Mouse (Mus musculus): ENCODE measurements around the gene Acot3. TPM values are rescaled to one million over a fixed set of nuclear protein-coding genes. Genes with fewer than 3 reads are reported as not detected.
"Not testable (repeated sequence)": the region's sequence is repeated elsewhere in the genome, so short reads cannot be mapped to it uniquely, and the experiment has no call there.

Acot3 gene
- total and polyA plus RNA-seq, 2 experiments from 2014 or later = 0.98 to 3.1 TPM

DNA sequence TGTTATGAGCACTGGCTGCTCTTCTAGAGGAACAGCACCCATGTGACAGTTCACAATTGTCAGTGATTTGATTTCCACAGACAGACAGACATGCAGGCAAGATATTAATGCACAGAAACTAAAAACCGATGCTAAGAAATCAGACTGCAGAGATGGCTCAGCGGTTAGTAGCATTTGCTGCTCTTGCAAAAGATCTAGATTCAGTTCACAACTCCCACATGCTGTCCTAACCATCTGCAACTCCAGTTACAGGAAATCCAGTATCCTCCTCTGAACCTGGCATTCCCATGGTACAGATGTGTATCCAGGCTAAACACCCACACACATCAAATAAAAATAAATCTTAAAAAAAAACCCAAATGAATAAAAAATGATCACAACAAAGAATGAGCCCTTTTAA lies 19.8 kb downstream of the Acot3 start:
- DNase-seq = no peak
- Histone ChIP-seq H3K36me3 (ENCODE audit: insufficient read depth) (no peaks in the 10 kb centered on the region), H3K9me3 (ENCODE audit: low read length) (no peaks in the 10 kb centered on the region), H3K27ac (ENCODE audit: low read depth, low read length) (no peak overlapping the region), H3K4me1 (ENCODE audit: insufficient read depth) (no peaks in the 10 kb centered on the region), H3K27me3 (ENCODE audit: insufficient read depth, low read length) (no peaks in the 10 kb centered on the region; the same call in none of the 2 replicates), H3K4me3 (ENCODE audit: low read depth, low read length) (no peak overlapping the region), H3K9ac (no peak overlapping the region), H3K4me2 (ENCODE audit: low read depth) (no peak overlapping the region)
- TF ChIP-seq CTCF (IDR thresholded peaks at IDR 0.05; ENCODE audit: low read depth) = no peak
- ATAC-seq = no peak
- WGBS = 97% methylated on average over 2 of the region's 2 CpGs

DNA sequence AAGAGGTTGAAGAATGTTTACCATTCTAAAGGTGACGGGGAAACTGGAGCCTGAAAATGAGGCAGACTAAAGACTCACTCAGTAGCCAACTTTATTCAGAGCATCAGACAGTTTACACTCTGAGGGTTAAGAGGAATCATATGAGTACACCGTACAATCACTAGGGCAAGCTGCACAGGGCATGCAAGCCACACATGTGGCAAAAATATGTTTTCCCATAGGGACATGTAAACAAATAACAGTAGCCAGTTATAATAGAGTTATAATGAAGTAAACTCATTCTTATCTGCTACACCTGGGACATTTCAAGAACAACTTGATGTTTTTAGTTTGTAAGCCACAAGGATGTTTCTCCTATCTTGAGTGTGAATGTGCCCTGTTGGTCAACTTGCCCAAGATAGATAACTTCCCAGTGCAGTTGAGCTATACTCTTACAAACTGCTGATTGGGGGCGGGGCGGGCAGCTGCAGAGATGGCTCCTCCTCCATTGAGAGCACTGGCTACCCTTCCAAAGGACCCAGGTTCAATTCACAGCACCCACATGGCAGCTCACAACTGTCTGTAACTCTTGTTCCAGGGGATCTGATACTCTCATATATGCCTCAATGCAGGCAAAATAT lies 25.5 kb downstream of the Acot3 start:
- H3K36me3 ChIP-seq (ENCODE audit: insufficient read depth) = no peaks in the 10 kb centered on the region
- no peak overlapping the region for H3K9ac ChIP-seq
- H3K9me3 ChIP-seq (ENCODE audit: low read length) = no peaks in the 10 kb centered on the region
- no peaks in the 10 kb centered on the region for H3K4me1 ChIP-seq (ENCODE audit: insufficient read depth)
- ATAC-seq = no peak
- H3K27ac ChIP-seq (ENCODE audit: low read depth, low read length) = no peak overlapping the region
- no peak overlapping the region for H3K4me2 ChIP-seq (ENCODE audit: low read depth)
- no peaks in the 10 kb centered on the region for H3K27me3 ChIP-seq (ENCODE audit: insufficient read depth, low read length)
- no peak for DNase-seq
- H3K4me3 ChIP-seq (ENCODE audit: low read depth, low read length) = no peak overlapping the region
- 87% methylated on average over 4 of the region's 4 CpGs for WGBS
- no peak for TF ChIP-seq CTCF (IDR thresholded peaks at IDR 0.05; ENCODE audit: low read depth)

DNA sequence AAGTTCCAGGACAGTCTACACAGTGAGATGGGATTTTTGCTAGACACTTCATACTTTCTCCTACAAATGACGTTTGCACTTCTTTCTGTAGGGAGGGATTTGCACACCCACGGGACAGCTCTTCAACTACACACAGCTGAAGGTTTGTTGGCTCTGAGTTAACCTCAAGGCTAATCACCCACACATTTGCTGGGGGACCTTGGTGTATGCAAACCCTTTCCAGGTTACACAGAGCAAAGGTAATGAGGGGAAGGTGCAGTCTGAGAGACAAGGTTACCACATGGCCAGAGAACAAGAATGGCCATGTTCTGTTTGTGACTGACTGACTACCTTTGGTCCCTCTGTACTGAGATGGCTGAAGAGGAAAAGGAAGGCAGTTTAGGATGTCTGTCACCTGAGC lies 31.9 kb downstream of the Acot3 start:
- Histone ChIP-seq H3K36me3 (ENCODE audit: insufficient read depth) (no peaks in the 10 kb centered on the region), H3K27ac (ENCODE audit: low read depth, low read length) (no peak overlapping the region), H3K4me3 (ENCODE audit: low read depth, low read length) (no peak overlapping the region), H3K4me2 (ENCODE audit: low read depth) (no peak overlapping the region), H3K4me1 (ENCODE audit: insufficient read depth) (no peaks in the 10 kb centered on the region), H3K27me3 (ENCODE audit: insufficient read depth, low read length) (no peaks in the 10 kb centered on the region), H3K9me3 (ENCODE audit: low read length) (no peaks in the 10 kb centered on the region), H3K9ac (no peak overlapping the region)
- 82% methylated on average over 2 of the region's 2 CpGs for WGBS
- no peak for ATAC-seq
- no peak for TF ChIP-seq CTCF (IDR thresholded peaks at IDR 0.05; ENCODE audit: low read depth)
- no peak for DNase-seq

DNA sequence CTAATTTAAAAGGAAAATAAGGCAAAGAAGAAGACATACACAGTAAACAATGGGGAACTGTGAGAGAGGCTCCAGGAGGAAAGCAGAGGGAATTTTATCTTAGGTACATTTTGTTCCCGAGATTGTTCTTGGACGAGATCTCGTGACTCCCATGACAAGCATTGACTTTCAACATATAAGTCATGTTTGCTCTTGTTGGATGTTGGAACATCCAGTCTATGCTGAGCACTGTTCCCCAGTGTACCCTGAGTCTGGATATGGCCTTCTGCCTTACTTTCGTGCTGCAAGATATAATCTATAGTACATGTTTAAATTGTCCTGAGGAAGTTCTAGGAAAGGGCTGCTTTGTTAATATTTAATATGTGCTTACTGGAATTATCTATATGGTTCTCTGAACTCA lies 32.6 kb downstream of the Acot3 start:
- DNase-seq (no peak), ATAC-seq (no peak)
- H3K27ac ChIP-seq (ENCODE audit: low read depth, low read length) = no peak overlapping the region
- TF ChIP-seq CTCF (IDR thresholded peaks at IDR 0.05; ENCODE audit: low read depth) = no peak
- H3K9me3 ChIP-seq (ENCODE audit: low read length) = no peaks in the 10 kb centered on the region
- no peak overlapping the region for H3K4me3 ChIP-seq (ENCODE audit: low read depth, low read length)
- H3K4me1 ChIP-seq (ENCODE audit: insufficient read depth) = no peaks in the 10 kb centered on the region
- no peak overlapping the region for H3K9ac ChIP-seq
- WGBS = 92% methylated on average over 4 of the region's 4 CpGs
- H3K36me3 ChIP-seq (ENCODE audit: insufficient read depth) = no peaks in the 10 kb centered on the region
- no peak overlapping the region for H3K4me2 ChIP-seq (ENCODE audit: low read depth)
- H3K27me3 ChIP-seq (ENCODE audit: insufficient read depth, low read length) = no peaks in the 10 kb centered on the region

DNA sequence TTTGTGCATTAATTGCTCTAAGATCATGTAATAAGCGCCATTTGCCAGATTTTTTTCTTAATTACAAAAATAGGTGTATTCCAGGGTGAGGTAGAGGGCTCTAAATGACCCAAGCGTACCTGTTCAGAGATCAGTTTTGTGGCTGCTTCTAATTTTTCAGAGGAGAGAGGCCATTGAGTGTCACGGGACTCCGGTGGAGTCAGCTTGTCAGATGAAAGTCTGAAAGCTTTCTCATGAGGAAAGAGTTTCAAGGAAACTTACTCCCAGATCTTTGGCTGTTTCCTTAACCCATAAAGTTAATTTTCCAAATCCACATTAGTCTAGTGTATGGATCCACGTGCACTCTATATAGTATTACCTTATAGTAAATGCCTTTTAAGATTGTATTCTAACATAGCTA lies 42.7 kb downstream of the Acot3 start:
- H3K36me3 ChIP-seq (ENCODE audit: insufficient read depth); H3K9ac ChIP-seq; H3K27me3 ChIP-seq (ENCODE audit: insufficient read depth, low read length); H3K4me3 ChIP-seq (ENCODE audit: low read depth, low read length); H3K4me2 ChIP-seq (ENCODE audit: low read depth); H3K27ac ChIP-seq (ENCODE audit: low read depth, low read length); ATAC-seq; H3K9me3 ChIP-seq (ENCODE audit: low read length); H3K4me1 ChIP-seq (ENCODE audit: insufficient read depth); DNase-seq: not testable (repeated sequence)
- WGBS = 93% methylated on average over 5 of the region's 5 CpGs

DNA sequence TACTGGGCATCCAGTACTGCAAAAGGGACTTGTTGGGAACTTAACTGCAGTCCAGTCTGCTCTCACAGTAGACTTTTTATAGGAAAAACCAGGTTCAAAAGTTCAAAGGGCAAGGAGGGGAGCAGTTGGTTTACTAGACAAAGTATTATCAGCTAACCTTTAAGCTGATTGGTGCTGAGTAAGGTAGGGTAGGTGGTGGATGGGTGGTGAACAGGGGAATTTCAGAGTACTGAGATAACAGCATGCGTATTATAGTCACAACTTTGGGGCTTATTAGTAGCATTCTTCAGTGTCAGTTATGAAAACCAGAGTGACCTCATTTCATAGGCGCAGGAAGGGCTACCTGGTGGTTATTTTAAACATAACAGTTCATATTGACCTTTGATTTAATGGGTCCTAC lies 47.7 kb downstream of the Acot3 start:
- no peak for TF ChIP-seq CTCF (IDR thresholded peaks at IDR 0.05; ENCODE audit: low read depth)
- DNase-seq = no peak
- Histone ChIP-seq H3K9ac (no peak overlapping the region), H3K4me3 (ENCODE audit: low read depth, low read length) (no peak overlapping the region), H3K36me3 (ENCODE audit: insufficient read depth) (no peaks in the 10 kb centered on the region), H3K4me2 (ENCODE audit: low read depth) (no peak overlapping the region), H3K9me3 (ENCODE audit: low read length) (no peaks in the 10 kb centered on the region), H3K4me1 (ENCODE audit: insufficient read depth) (no peaks in the 10 kb centered on the region), H3K27ac (ENCODE audit: low read depth, low read length) (no peak overlapping the region), H3K27me3 (ENCODE audit: insufficient read depth, low read length) (no peaks in the 10 kb centered on the region)
- no peak for ATAC-seq
- WGBS = 99% methylated on average over 2 of the region's 2 CpGs

DNA sequence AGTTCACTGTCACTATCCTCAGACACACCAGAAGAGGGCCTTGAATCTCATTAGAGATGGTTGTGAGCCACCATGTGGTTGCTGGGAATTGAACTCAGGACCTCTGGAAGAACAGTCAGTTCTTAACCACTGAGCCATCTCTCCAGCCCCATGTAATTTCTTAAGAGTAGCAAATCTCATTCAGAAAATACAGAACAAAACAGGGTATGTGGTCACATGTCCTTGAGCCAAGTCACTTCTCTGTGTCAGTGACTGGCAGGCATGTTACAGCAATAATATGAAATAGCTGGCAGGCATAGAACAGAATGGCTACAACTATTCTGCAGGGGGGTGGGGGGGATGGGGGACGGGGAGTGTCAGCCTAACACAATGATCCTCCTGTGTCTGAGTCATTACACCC lies 48.1 kb downstream of the Acot3 start:
- H3K9ac ChIP-seq = no peak overlapping the region
- TF ChIP-seq CTCF (IDR thresholded peaks at IDR 0.05; ENCODE audit: low read depth) = no peak

More for the DNA sequence above, 48.1 kb downstream of the Acot3 start:
- peak overlapping the region; percentile 41; the same call in 1 of the 2 replicates for H3K4me3 ChIP-seq (ENCODE audit: low read depth, low read length)
- WGBS = 46% methylated on average over 1 of the region's 1 CpGs
- H3K36me3 ChIP-seq (ENCODE audit: insufficient read depth) = no peaks in the 10 kb centered on the region
- no peaks in the 10 kb centered on the region for H3K4me1 ChIP-seq (ENCODE audit: insufficient read depth)
- H3K27me3 ChIP-seq (ENCODE audit: insufficient read depth, low read length) = no peaks in the 10 kb centered on the region
- no peak for DNase-seq
- H3K9me3 ChIP-seq (ENCODE audit: low read length) = no peaks in the 10 kb centered on the region
- peak overlapping the region; percentile 54 for H3K4me2 ChIP-seq (ENCODE audit: low read depth)
- no peak overlapping the region for H3K27ac ChIP-seq (ENCODE audit: low read depth, low read length)
- ATAC-seq = no peak
